Mouse (Mus musculus): ENCODE measurements around the gene Vmn1r184. TPM values are rescaled to one million over a fixed set of nuclear protein-coding genes. Genes with fewer than 3 reads are reported as not detected.
"Not testable (repeated sequence)": the region's sequence is repeated elsewhere in the genome, so short reads cannot be mapped to it uniquely, and the experiment has no call there.

The Vmn1r184 gene
- not detected in 2 replicates for polyA plus RNA-seq (2015; fragmentation: Nextera tagmentation; extraction: Ambion mirVana)

GRCm38 (mm10) chr7:26260034-26260433, at the start of gene Vmn1r184:
Vmn1r184 (plus strand) TSS chr7:26260334.
- 86% methylated on average over 1 of the region's 1 CpGs for WGBS
- not testable (repeated sequence) for H3K36me3 ChIP-seq

GRCm38 (mm10) chr7:26303429-26304166, 43.5 kb downstream of the Vmn1r184 start:
- not testable (repeated sequence) for ATAC-seq (replicated peaks; ENCODE audit: low FRiP score); H3K27me3 ChIP-seq; H3K36me3 ChIP-seq; H3K4me1 ChIP-seq; H3K9ac ChIP-seq; H3K9me3 ChIP-seq (replicated peaks); H3K4me3 ChIP-seq (replicated peaks); H3K4me2 ChIP-seq; H3K27ac ChIP-seq
- 81% methylated on average over 8 of the region's 8 CpGs for WGBS

More at GRCm38 (mm10) chr7:26260034-26260433, at the start of gene Vmn1r184:
- not testable (repeated sequence) for ATAC-seq (replicated peaks; ENCODE audit: low FRiP score); H3K4me3 ChIP-seq (replicated peaks); H3K4me1 ChIP-seq; H3K9me3 ChIP-seq (replicated peaks); H3K27ac ChIP-seq; H3K9ac ChIP-seq; H3K27me3 ChIP-seq; H3K4me2 ChIP-seq

GRCm38 (mm10) chr7:26306926-26307325, 46.8 kb downstream of the Vmn1r184 start, which contains the start of gene Cyp2a4:
Cyp2a4 (plus strand) TSS chr7:26307169.
- H3K36me3 ChIP-seq; H3K9ac ChIP-seq; H3K27ac ChIP-seq; H3K4me1 ChIP-seq; H3K9me3 ChIP-seq (replicated peaks); ATAC-seq (replicated peaks; ENCODE audit: low FRiP score); H3K27me3 ChIP-seq; H3K4me2 ChIP-seq; H3K4me3 ChIP-seq (replicated peaks): not testable (repeated sequence)
- WGBS: 72% methylated on average over 2 of the region's 2 CpGs

DNA sequence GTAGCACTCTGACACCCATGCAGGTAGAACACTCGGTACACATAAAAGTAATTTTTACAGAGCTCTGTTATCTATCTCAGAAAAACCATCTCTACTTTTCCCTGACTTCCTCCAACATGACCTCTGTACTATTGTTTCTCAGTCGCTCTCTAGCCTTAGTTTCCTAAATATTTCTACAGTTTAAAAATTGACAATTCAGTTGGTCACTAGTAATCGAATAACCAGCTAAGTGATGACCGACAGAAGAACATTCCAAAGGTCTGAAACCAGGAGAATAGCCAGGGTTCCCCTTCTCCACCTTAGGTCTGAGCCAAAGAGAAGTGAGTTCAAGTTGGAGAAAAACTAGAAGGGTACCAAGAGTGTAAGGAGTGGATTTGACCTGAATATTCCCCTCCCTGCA, 51.7 kb downstream of the Vmn1r184 start:
- not testable (repeated sequence) for H3K9ac ChIP-seq; ATAC-seq (replicated peaks; ENCODE audit: low FRiP score); H3K27me3 ChIP-seq; H3K27ac ChIP-seq; H3K4me2 ChIP-seq; H3K4me3 ChIP-seq (replicated peaks); H3K36me3 ChIP-seq; H3K4me1 ChIP-seq; H3K9me3 ChIP-seq (replicated peaks)
- WGBS: 83% methylated on average over 4 of the region's 4 CpGs

DNA sequence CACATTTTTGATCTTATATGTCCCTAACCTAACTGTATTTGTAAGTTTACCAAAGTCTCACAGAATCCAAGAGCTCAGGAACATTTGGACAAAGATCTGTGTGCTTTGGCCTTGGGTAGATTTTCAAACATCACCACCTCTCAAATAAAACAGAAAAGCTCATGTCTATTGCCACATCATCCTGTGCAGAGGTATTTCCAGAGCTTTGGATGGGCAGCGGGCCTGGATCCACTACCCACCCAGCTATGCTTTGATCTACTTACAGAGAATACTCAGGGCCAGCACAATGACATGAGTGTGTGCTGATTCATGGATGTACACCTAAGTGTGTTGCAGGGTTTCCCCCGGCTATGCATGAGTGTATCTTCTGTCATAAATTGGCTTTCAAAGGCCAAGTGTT, 55.1 kb downstream of the Vmn1r184 start:
- not testable (repeated sequence) for H3K36me3 ChIP-seq; ATAC-seq (replicated peaks; ENCODE audit: low FRiP score); H3K9ac ChIP-seq; H3K4me3 ChIP-seq (replicated peaks); H3K27ac ChIP-seq; H3K4me1 ChIP-seq; H3K27me3 ChIP-seq; H3K4me2 ChIP-seq; H3K9me3 ChIP-seq (replicated peaks)
- 83% methylated on average over 2 of the region's 2 CpGs for WGBS

DNA sequence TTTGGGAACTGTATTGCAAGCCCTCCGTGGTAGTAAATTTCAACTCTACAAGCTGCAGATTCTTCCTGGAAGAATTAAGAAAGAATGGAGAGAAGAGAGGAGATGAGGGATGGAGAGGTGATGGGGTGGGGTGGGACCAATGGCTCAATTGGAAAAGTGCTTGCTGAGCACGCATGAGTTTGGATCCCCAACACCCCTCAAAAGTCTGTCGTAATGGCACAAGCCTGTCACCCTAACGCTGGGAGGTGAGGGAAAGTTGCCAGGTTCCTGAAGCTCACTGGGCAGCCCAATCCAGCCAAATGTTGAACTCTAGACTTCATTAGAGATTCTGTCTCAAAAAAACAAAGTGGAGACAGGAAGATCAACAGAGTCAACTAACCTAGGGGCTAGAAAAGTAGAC, 55.7 kb downstream of the Vmn1r184 start:
- not testable (repeated sequence) for ATAC-seq (replicated peaks; ENCODE audit: low FRiP score); H3K9me3 ChIP-seq (replicated peaks); H3K9ac ChIP-seq; H3K4me1 ChIP-seq; H3K36me3 ChIP-seq; H3K4me2 ChIP-seq; H3K27ac ChIP-seq; H3K27me3 ChIP-seq; H3K4me3 ChIP-seq (replicated peaks)
- 88% methylated on average over 4 of the region's 4 CpGs for WGBS

Other genes with a start within 250 kb of the Vmn1r184 start
- not detected in 2 replicates for gene Cyp2b13, start 198.8 kb upstream of the Vmn1r184 start, polyA plus RNA-seq (2015; fragmentation: Nextera tagmentation; extraction: Ambion mirVana)
- gene Cyp2b9, start 86.9 kb upstream of the Vmn1r184 start, polyA plus RNA-seq (2015; fragmentation: Nextera tagmentation; extraction: Ambion mirVana): not detected in 2 replicates
- gene Cyp2a4, start 46.8 kb downstream of the Vmn1r184 start, polyA plus RNA-seq (2015; fragmentation: Nextera tagmentation; extraction: Ambion mirVana): not detected in 2 replicates
- not detected in 2 replicates for gene Nlrp9c, start 143.4 kb downstream of the Vmn1r184 start, polyA plus RNA-seq (2015; fragmentation: Nextera tagmentation; extraction: Ambion mirVana)
- not detected in 2 replicates for gene Nlrp4a, start 174.8 kb downstream of the Vmn1r184 start, polyA plus RNA-seq (2015; fragmentation: Nextera tagmentation; extraction: Ambion mirVana)

All from kidney, embryonic 15.5 days (tissue).